Mouse (Mus musculus) hindbrain, embryonic 10.5 days (tissue): Measurements from ENCODE around the gene Slco1a6. TPM values are rescaled to one million over a fixed set of nuclear protein-coding genes. Genes with fewer than 3 reads are reported as not detected.
"Not testable (repeated sequence)": the region's sequence is repeated elsewhere in the genome, so short reads cannot be mapped to it uniquely, and the experiment has no call there.

Source experiments
- DNase-seq: peaks from one replicate; pipeline ENCODE4 v3.0.0-alpha.2; 2017; ENCODE audit warnings: low spot score
- H3K27ac ChIP-seq: fragments of 300-500 bp; sonication (generic); 2 replicates; pipeline ENCODE4 v1.5.1; 2016; ENCODE audit warnings: mild to moderate bottlenecking, moderate library complexity
- H3K27me3 ChIP-seq: fragments of 300-500 bp; sonication (generic); 2 replicates; pipeline ENCODE4 v1.6.1; 2016; ENCODE audit warnings: mild to moderate bottlenecking; ENCODE audit not compliant: poor library complexity, insufficient read depth, severe bottlenecking
- H3K36me3 ChIP-seq: fragments of 300-500 bp; sonication (generic); 2 replicates; pipeline ENCODE4 v1.6.1; 2016; ENCODE audit warnings: mild to moderate bottlenecking, moderate library complexity
- H3K4me1 ChIP-seq: fragments of 300-500 bp; sonication (generic); replicated peaks from 2 replicates; pipeline ENCODE4 v1.6.1; 2016; ENCODE audit warnings: mild to moderate bottlenecking
- H3K4me3 ChIP-seq: fragments of 300-500 bp; sonication (generic); 2 replicates; pipeline ENCODE4 v1.5.1; 2016; ENCODE audit warnings: mild to moderate bottlenecking, moderate library complexity
- H3K9me3 ChIP-seq: fragments of 300-500 bp; sonication (generic); 2 replicates; pipeline ENCODE4 v1.6.1; 2016; ENCODE audit warnings: mild to moderate bottlenecking, moderate library complexity
- WGBS: fragments of 180-500 bp; shearing (Covaris S2); methylation state at CpG from one replicate; pipeline ENCODE4 v1.1.7; 2016; 5-methylcytosine and 5-hydroxymethylcytosine counted together
- polyA plus RNA-seq: library from polyadenylated mRNA; unstranded; fragments of >200 nt; fragmentation: Nextera tagmentation; extraction: Ambion mirVana; gene quantifications from 2 replicates; pipeline ENCODE4 v1.2.1, GENCODE M21; 2016

The Slco1a6 gene
- polyA plus RNA-seq, 1 experiment from 2014 or later = 0.24 TPM

GRCm38 (mm10) chr6:142154081-142154480 is 54.2 kb downstream of the Slco1a6 start:
- H3K27me3 ChIP-seq = not testable (repeated sequence)

GRCm38 (mm10) chr6:142148371-142148770 is 60.0 kb downstream of the Slco1a6 start:
- Histone ChIP-seq H3K4me1 (no peaks in the 10 kb centered on the region), H3K27ac (no peak overlapping the region), H3K36me3 (no peaks in the 10 kb centered on the region), H3K9me3 (no peaks in the 10 kb centered on the region), H3K27me3 (no peaks in the 10 kb centered on the region), H3K4me3 (no peak overlapping the region)
- 97% methylated on average over 1 of the region's 1 CpGs for WGBS
- DNase-seq = no peak

More at GRCm38 (mm10) chr6:142154081-142154480, 54.2 kb downstream of the Slco1a6 start:
- WGBS = 90% methylated on average over 5 of the region's 10 CpGs
- not testable (repeated sequence) for H3K9me3 ChIP-seq, H3K4me1 ChIP-seq, H3K27ac ChIP-seq, H3K36me3 ChIP-seq, H3K4me3 ChIP-seq, DNase-seq

- Histone ChIP-seq H3K27me3 (no peaks in the 10 kb centered on the region), H3K27ac (peak overlapping the region; percentile 62), H3K36me3 (no peaks in the 10 kb centered on the region), H3K9me3 (no peaks in the 10 kb centered on the region), H3K4me3 (no peak overlapping the region), H3K4me1 (peaks cover 21% of the 10 kb centered on the region)
- DNase-seq = peak; percentile 60
- 36% methylated on average over 3 of the region's 3 CpGs for WGBS
These were observed 96.5 kb downstream of the Slco1a6 start for GRCm38 (mm10) chr6:142111667-142112305.

GRCm38 (mm10) chr6:142091126-142091525 is 117.2 kb downstream of the Slco1a6 start:
- H3K36me3 ChIP-seq = no peaks in the 10 kb centered on the region
- H3K27ac ChIP-seq = no peak overlapping the region
- no peak overlapping the region for H3K4me3 ChIP-seq
- 90% methylated on average over 3 of the region's 3 CpGs for WGBS
- no peaks in the 10 kb centered on the region for H3K27me3 ChIP-seq
- H3K9me3 ChIP-seq = no peaks in the 10 kb centered on the region
- no peaks in the 10 kb centered on the region for H3K4me1 ChIP-seq
- no peak for DNase-seq

GRCm38 (mm10) chr6:142058281-142058680 is 150.0 kb downstream of the Slco1a6 start:
- not testable (repeated sequence) for H3K9me3 ChIP-seq, H3K27me3 ChIP-seq, H3K4me1 ChIP-seq, DNase-seq, H3K36me3 ChIP-seq, H3K4me3 ChIP-seq, H3K27ac ChIP-seq
- WGBS = 88% methylated on average over 3 of the region's 3 CpGs

GRCm38 (mm10) chr6:142047689-142048088 is 160.6 kb downstream of the Slco1a6 start:
- 74% methylated on average over 1 of the region's 1 CpGs for WGBS
- Histone ChIP-seq H3K4me3 (no peak overlapping the region), H3K27ac (no peak overlapping the region), H3K27me3 (no peaks in the 10 kb centered on the region), H3K36me3 (no peaks in the 10 kb centered on the region), H3K9me3 (no peaks in the 10 kb centered on the region), H3K4me1 (no peaks in the 10 kb centered on the region)
- no peak for DNase-seq

- no peak overlapping the region for H3K27ac ChIP-seq
- no peak for DNase-seq
These were observed 162.6 kb downstream of the Slco1a6 start for GRCm38 (mm10) chr6:142045746-142046145.

GRCm38 (mm10) chr6:142041896-142042295 is 166.4 kb downstream of the Slco1a6 start:
- no peak for DNase-seq
- Histone ChIP-seq H3K4me1 (no peaks in the 10 kb centered on the region), H3K4me3 (no peak overlapping the region), H3K27me3 (no peaks in the 10 kb centered on the region), H3K27ac (no peak overlapping the region), H3K9me3 (no peaks in the 10 kb centered on the region), H3K36me3 (no peaks in the 10 kb centered on the region)
- WGBS = 89% methylated on average over 3 of the region's 3 CpGs

More at GRCm38 (mm10) chr6:142045746-142046145, 162.6 kb downstream of the Slco1a6 start:
- H3K27me3 ChIP-seq = no peaks in the 10 kb centered on the region
- WGBS = 97% methylated on average over 2 of the region's 2 CpGs
- H3K4me1 ChIP-seq = no peaks in the 10 kb centered on the region
- H3K4me3 ChIP-seq = no peak overlapping the region
- H3K36me3 ChIP-seq = no peaks in the 10 kb centered on the region
- H3K9me3 ChIP-seq = no peaks in the 10 kb centered on the region

- peak; percentile 32 for DNase-seq
- Histone ChIP-seq H3K27ac (no peak overlapping the region), H3K4me1 (no peaks in the 10 kb centered on the region), H3K27me3 (no peaks in the 10 kb centered on the region), H3K4me3 (no peak overlapping the region), H3K9me3 (no peaks in the 10 kb centered on the region), H3K36me3 (no peaks in the 10 kb centered on the region)
- 55% methylated on average over 16 of the region's 16 CpGs for WGBS
These were observed 167.8 kb downstream of the Slco1a6 start for GRCm38 (mm10) chr6:142040306-142041175.

GRCm38 (mm10) chr6:142035771-142036170 is 172.6 kb downstream of the Slco1a6 start:
- DNase-seq = no peak
- H3K36me3 ChIP-seq = no peaks in the 10 kb centered on the region
- H3K27ac ChIP-seq = no peak overlapping the region
- 84% methylated on average over 2 of the region's 2 CpGs for WGBS
- H3K4me1 ChIP-seq = no peaks in the 10 kb centered on the region
- no peak overlapping the region for H3K4me3 ChIP-seq
- H3K27me3 ChIP-seq = no peaks in the 10 kb centered on the region
- H3K9me3 ChIP-seq = no peaks in the 10 kb centered on the region

Other genes with a start within 250 kb of the Slco1a6 start
- not detected in 2 replicates for gene Gm6614, start 197.1 kb downstream of the Slco1a6 start, polyA plus RNA-seq
- 0.20 and 0.38 TPM in 2 replicates for gene Iapp, start 89.9 kb upstream of the Slco1a6 start, polyA plus RNA-seq
- gene Slco1a5, start 114.5 kb upstream of the Slco1a6 start, polyA plus RNA-seq = 0.51 and 0.88 TPM in 2 replicates
- 20.1 and 21.7 TPM in 2 replicates for gene Pyroxd1, start 137.1 kb upstream of the Slco1a6 start, polyA plus RNA-seq
- gene Recql, start 178.6 kb upstream of the Slco1a6 start, polyA plus RNA-seq = 36.4 and 37.0 TPM in 2 replicates
- 100 and 118 TPM in 2 replicates for gene Golt1b, start 178.7 kb upstream of the Slco1a6 start, polyA plus RNA-seq
- 1.9 and 2.8 TPM in 2 replicates for gene Spx, start 204.9 kb upstream of the Slco1a6 start, polyA plus RNA-seq